Mouse (Mus musculus) spleen, adult 10 weeks (tissue): ENCODE measurements around the gene Prss40. TPM values are rescaled to one million over a fixed set of nuclear protein-coding genes. Genes with fewer than 3 reads are reported as not detected.

Experiments used
- polyA plus RNA-seq: library from polyadenylated mRNA; stranded (reverse); fragments of 350-450 nt; fragmentation: Illumina TruSeq; extraction: RNeasy Lipid Tissue Mini Kit (QIAGEN cat#74804); gene quantifications from one replicate; pipeline ENCODE4 v1.2.3, GENCODE M21; 2015; ENCODE audit warnings: low replicate concordance; ENCODE audit not compliant: insufficient read depth

Gene Prss40
- not detected for polyA plus RNA-seq

DNA sequence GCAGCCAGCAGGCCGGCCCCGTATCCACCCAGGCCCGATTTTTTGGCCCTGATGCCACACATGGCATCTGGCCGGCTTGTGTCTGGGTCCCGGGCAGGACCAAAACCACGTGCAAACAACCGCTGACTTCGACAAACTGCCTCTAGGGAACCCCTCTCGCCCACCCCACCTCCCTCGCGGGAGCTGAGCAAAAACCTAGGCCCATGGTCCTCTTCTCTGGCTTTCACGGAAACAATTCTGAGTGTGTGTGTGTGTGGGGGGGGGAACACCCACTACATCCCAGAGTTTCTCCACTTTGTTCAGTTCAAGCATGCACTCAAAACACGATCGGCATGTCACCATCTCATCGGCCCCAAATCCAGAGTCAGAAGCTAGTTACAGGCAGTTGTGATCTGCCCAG lies at the start of gene Prss40:
Gene Prss40, minus strand, starts transcription at position 101 of the 400 bp plus-strand sequence.

DNA sequence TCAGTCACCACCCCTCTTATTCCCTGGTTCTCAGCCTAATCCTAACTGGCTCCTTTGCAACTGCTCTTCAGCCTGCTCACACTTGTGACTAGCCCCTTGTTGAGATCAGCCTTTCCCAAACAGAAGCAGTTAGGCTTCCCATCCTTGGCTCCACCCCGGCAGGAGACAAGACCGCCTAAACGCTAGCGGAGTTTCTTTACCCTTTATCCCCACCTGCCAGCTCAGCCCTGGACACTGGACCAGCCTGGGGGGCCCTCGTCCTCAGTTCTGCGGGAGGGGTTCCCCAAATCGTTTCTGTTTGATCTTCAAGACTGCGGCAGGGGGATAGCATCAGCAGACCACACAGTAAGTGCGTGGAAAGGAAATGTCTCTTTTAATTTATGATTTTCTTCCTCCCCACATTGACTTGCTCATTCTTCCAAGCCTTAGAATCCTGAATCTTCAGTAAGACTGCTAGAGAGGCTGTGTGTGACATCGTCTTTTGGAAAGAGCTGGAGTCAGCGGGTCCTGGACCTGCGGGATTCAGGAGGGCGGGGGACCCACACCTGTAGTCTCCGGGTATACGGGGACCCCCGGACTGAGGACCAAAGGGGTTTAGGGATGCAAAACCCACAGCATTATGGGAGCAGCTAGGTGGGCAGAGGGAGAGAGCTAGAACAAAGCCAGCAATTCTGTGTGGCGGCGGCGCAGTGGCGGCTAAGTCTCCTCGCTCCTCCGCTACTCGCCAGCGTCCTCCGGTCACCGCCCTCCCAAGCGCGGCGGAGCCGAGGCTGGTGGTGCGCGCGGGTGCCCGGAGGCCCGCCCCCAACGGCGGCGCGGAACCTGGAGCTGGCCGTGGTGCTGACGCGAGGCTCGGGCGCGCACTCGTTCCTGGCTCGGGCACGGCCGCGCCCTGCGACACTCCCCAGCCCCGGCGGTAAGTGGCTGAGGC lies 18.4 kb upstream of the Prss40 start, which contains the start of gene Amer3:
Gene Amer3, plus strand, starts transcription at position 807 of the 931 bp plus-strand sequence.

DNA sequence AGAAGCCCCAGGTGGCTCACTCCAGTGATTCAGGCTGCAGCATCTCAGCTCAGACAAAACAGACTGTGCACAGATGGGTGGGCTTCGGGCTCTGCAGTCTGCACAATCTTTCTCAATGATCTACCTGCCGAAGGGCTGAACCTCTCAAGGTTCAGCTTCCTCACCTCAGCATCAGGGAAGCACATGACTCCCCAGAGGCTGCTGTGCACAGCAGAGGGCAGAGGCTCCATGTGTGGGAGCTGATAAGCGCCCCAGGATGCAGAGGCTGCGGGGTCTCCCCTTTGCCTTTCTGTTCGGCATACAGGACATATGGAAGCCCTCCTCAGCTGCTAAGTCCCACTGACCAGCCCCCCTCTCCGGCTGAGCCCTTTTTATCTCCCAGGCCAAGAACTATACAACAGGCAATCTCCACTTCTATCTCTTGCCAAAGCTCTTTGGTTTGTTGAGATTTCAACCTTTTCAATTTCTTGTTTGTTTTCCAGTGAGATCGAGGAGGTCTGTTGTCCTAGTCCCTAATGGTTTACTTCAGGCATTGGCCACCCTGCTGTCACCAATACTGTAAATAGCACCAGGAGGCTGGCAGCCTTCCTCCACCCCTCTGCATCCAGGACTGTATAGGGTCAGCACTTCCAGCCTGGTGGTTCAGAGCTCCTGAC lies 25.6 kb downstream of the Prss40 start, which contains the start of gene Cfc1:
Gene Cfc1, plus strand, starts transcription at position 606 of the 656 bp plus-strand sequence.

Other genes with a start within 250 kb of the Prss40 start
- gene Ccdc115, start 121.3 kb downstream of the Prss40 start, polyA plus RNA-seq, result 31.5 TPM
- 29.9 TPM for gene Imp4, start 121.1 kb downstream of the Prss40 start, polyA plus RNA-seq
- gene Ptpn18, start 101.2 kb downstream of the Prss40 start, polyA plus RNA-seq, result 32.7 TPM
- gene Prss39, start 62.5 kb downstream of the Prss40 start, polyA plus RNA-seq, result 0.19 TPM
- not detected for gene Cfc1, start 25.3 kb downstream of the Prss40 start, polyA plus RNA-seq
- gene Amer3, start 18.7 kb upstream of the Prss40 start, polyA plus RNA-seq, result not detected